Mouse (Mus musculus): ENCODE data around the gene Syngr2.

- no peak for TF ChIP-seq CTCF (IDR thresholded peaks at IDR 0.05; ENCODE audit: extremely low read depth, insufficient read depth, insufficient read length, insufficient replicate concordance)
- TF ChIP-seq POLR2A (IDR thresholded peaks at IDR 0.05; ENCODE audit: low read depth, low read length): no peak
These were observed 13.9 kb downstream of the Syngr2 start for GRCm38 (mm10) chr11:117823411-117823810.

Data from spleen, adult 2 months (tissue).